Mouse (Mus musculus) midbrain, embryonic 15.5 days (tissue): ENCODE data around the gene Psmb9. TPM values are rescaled to one million over a fixed set of nuclear protein-coding genes. Genes with fewer than 3 reads are reported as not detected.

Experiments
- polyA plus RNA-seq: library from polyadenylated mRNA; unstranded; fragments of >200 nt; fragmentation: Nextera tagmentation; extraction: Ambion mirVana; gene quantifications from 2 replicates; pipeline ENCODE4 v1.2.1, GENCODE M21; 2015

Psmb9 gene
- polyA plus RNA-seq, 1 experiment from 2014 or later = 1.5 TPM

Other genes with a start within 250 kb of the Psmb9 start
- gene Pfdn6, start 247.4 kb downstream of the Psmb9 start, polyA plus RNA-seq = 178 TPM in 2 replicates
- gene Wdr46, start 247.1 kb downstream of the Psmb9 start, polyA plus RNA-seq = 25.9 and 26.2 TPM in 2 replicates
- 14.9 and 15.1 TPM in 2 replicates for gene B3galt4, start 236.3 kb downstream of the Psmb9 start, polyA plus RNA-seq
- 80.9 and 84.4 TPM in 2 replicates for gene Vps52, start 232.0 kb downstream of the Psmb9 start, polyA plus RNA-seq
- 689 and 743 TPM in 2 replicates for gene Rps18, start 231.8 kb downstream of the Psmb9 start, polyA plus RNA-seq
- gene H2-K1, start 187.4 kb downstream of the Psmb9 start, polyA plus RNA-seq = 19.0 and 20.1 TPM in 2 replicates
- 22.8 and 26.3 TPM in 2 replicates for gene Ring1, start 163.1 kb downstream of the Psmb9 start, polyA plus RNA-seq
- gene H2-Ke6, start 159.7 kb downstream of the Psmb9 start, polyA plus RNA-seq = 65.6 and 74.1 TPM in 2 replicates
- 178 and 184 TPM in 2 replicates for gene Slc39a7, start 156.1 kb downstream of the Psmb9 start, polyA plus RNA-seq
- 64.7 and 65.5 TPM in 2 replicates for gene Rxrb, start 156.0 kb downstream of the Psmb9 start, polyA plus RNA-seq
- gene Col11a2, start 148.3 kb downstream of the Psmb9 start, polyA plus RNA-seq = 3.2 and 4.8 TPM in 2 replicates
- gene H2-Oa, start 95.4 kb downstream of the Psmb9 start, polyA plus RNA-seq = not detected in 2 replicates
- 17.2 and 18.8 TPM in 2 replicates for gene H2-DMa, start 68.2 kb downstream of the Psmb9 start, polyA plus RNA-seq
- gene Brd2, start 65.1 kb downstream of the Psmb9 start, polyA plus RNA-seq = 137 and 140 TPM in 2 replicates
- 0.27 and 0.65 TPM in 2 replicates for gene H2-DMb2, start 44.5 kb downstream of the Psmb9 start, polyA plus RNA-seq
- gene H2-DMb1, start 34.7 kb downstream of the Psmb9 start, polyA plus RNA-seq = 0.79 and 1.2 TPM in 2 replicates
- gene Tap1, start 211 bp downstream of the Psmb9 start, polyA plus RNA-seq = 2.3 and 3.1 TPM in 2 replicates
- gene Psmb8, start 10.0 kb upstream of the Psmb9 start, polyA plus RNA-seq = 4.1 and 4.2 TPM in 2 replicates
- 1.7 and 2.2 TPM in 2 replicates for gene Tap2, start 15.8 kb upstream of the Psmb9 start, polyA plus RNA-seq
- 0.06 and 0.18 TPM in 2 replicates for gene H2-Ob, start 51.1 kb upstream of the Psmb9 start, polyA plus RNA-seq
- 1.4 and 2.3 TPM in 2 replicates for gene H2-Ab1, start 69.9 kb upstream of the Psmb9 start, polyA plus RNA-seq
- gene H2-Aa, start 100.1 kb upstream of the Psmb9 start, polyA plus RNA-seq = 0.30 and 0.61 TPM in 2 replicates
- gene H2-Eb1, start 118.1 kb upstream of the Psmb9 start, polyA plus RNA-seq = 2.9 and 3.1 TPM in 2 replicates
- 0.08 and 0.19 TPM in 2 replicates for gene H2-Eb2, start 137.9 kb upstream of the Psmb9 start, polyA plus RNA-seq
- gene Btnl2, start 167.1 kb upstream of the Psmb9 start, polyA plus RNA-seq = not detected in 2 replicates
- gene Btnl1, start 189.4 kb upstream of the Psmb9 start, polyA plus RNA-seq = not detected in 2 replicates
- gene BC051142, start 211.1 kb upstream of the Psmb9 start, polyA plus RNA-seq = 5.8 and 7.1 TPM in 2 replicates